Mouse (Mus musculus): ENCODE measurements around the gene Lrrc39. TPM values are rescaled to one million over a fixed set of nuclear protein-coding genes. Genes with fewer than 3 reads are reported as not detected.
A peak's percentile ranks its signal among the peaks of the same experiment; 100 is the strongest.
"Not testable (repeated sequence)": the region's sequence is repeated elsewhere in the genome, so short reads cannot be mapped to it uniquely, and the experiment has no call there.

Gene Lrrc39
- total and polyA plus RNA-seq, 2 experiments from 2014 or later: 0.16 TPM; not detected in 1

GRCm38 (mm10) chr3:116542532-116542931, 20.2 kb upstream of the Lrrc39 start:
- 85% methylated on average over 3 of the region's 3 CpGs for WGBS
- TF ChIP-seq CTCF (IDR thresholded peaks at IDR 0.05; ENCODE audit: low read depth): no peak

GRCm38 (mm10) chr3:116547430-116547829, 15.3 kb upstream of the Lrrc39 start:
- TF ChIP-seq CTCF (IDR thresholded peaks at IDR 0.05; ENCODE audit: low read depth): no peak
- H3K9me3 ChIP-seq (ENCODE audit: low read length): no peaks in the 10 kb centered on the region
- no peak overlapping the region for H3K4me2 ChIP-seq (ENCODE audit: low read depth)
- DNase-seq (no peak), ATAC-seq (no peak)
- H3K4me1 ChIP-seq (ENCODE audit: insufficient read depth): no peaks in the 10 kb centered on the region
- no peak overlapping the region for H3K4me3 ChIP-seq (ENCODE audit: low read depth, low read length)
- no peak overlapping the region for H3K27ac ChIP-seq (ENCODE audit: low read depth, low read length)
- H3K9ac ChIP-seq: no peak overlapping the region
- 93% methylated on average over 5 of the region's 5 CpGs for WGBS
- peaks cover 42% of the 10 kb centered on the region for H3K36me3 ChIP-seq (ENCODE audit: insufficient read depth)
- H3K27me3 ChIP-seq (ENCODE audit: insufficient read depth, low read length): no peaks in the 10 kb centered on the region

More at GRCm38 (mm10) chr3:116542532-116542931, 20.2 kb upstream of the Lrrc39 start:
- ATAC-seq (no peak), DNase-seq (no peak)
- no peak overlapping the region for H3K27ac ChIP-seq (ENCODE audit: low read depth, low read length)
- no peak overlapping the region for H3K9ac ChIP-seq
- H3K4me1 ChIP-seq (ENCODE audit: insufficient read depth): no peaks in the 10 kb centered on the region
- no peak overlapping the region for H3K4me3 ChIP-seq (ENCODE audit: low read depth, low read length)
- H3K4me2 ChIP-seq (ENCODE audit: low read depth): no peak overlapping the region
- peaks cover 49% of the 10 kb centered on the region for H3K36me3 ChIP-seq (ENCODE audit: insufficient read depth)
- no peaks in the 10 kb centered on the region for H3K9me3 ChIP-seq (ENCODE audit: low read length)
- H3K27me3 ChIP-seq (ENCODE audit: insufficient read depth, low read length): no peaks in the 10 kb centered on the region

- Histone ChIP-seq H3K9ac (no peak overlapping the region), H3K4me1 (ENCODE audit: insufficient read depth) (no peaks in the 10 kb centered on the region), H3K27ac (ENCODE audit: low read depth, low read length) (no peak overlapping the region), H3K9me3 (ENCODE audit: low read length) (no peaks in the 10 kb centered on the region), H3K27me3 (ENCODE audit: insufficient read depth, low read length) (no peaks in the 10 kb centered on the region), H3K4me3 (ENCODE audit: low read depth, low read length) (no peak overlapping the region), H3K36me3 (ENCODE audit: insufficient read depth) (peaks cover 19% of the 10 kb centered on the region), H3K4me2 (ENCODE audit: low read depth) (no peak overlapping the region)
- no peak for TF ChIP-seq CTCF (IDR thresholded peaks at IDR 0.05; ENCODE audit: low read depth)
- 97% methylated on average over 5 of the region's 5 CpGs for WGBS
- no peak for DNase-seq
- no peak for ATAC-seq
Observed at GRCm38 (mm10) chr3:116551362-116551761, 11.4 kb upstream of the Lrrc39 start.

DNA sequence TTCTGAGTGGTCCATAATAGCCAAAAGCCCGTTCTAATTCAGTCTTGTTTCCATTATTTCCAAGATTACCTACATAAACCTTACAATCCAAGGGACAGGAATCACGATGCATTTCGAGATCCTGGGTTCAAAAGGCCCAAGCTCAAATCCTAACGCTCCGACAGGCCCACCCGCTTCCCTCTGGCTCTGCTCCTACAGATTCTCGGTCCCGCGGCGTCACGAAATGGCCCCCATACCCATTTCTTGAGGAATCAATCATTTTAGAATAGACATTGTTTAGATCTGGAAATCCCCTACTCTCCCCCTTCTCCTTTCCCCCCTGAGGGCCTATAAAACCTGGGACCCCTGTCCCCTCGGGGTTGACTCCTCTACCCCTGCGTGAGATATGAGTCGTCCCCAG, 1.5 kb upstream of the Lrrc39 start:
- H3K27ac ChIP-seq (ENCODE audit: low read depth, low read length); H3K4me1 ChIP-seq (ENCODE audit: insufficient read depth); H3K4me2 ChIP-seq (ENCODE audit: low read depth); H3K9me3 ChIP-seq (ENCODE audit: low read length); DNase-seq; H3K36me3 ChIP-seq (ENCODE audit: insufficient read depth); ATAC-seq; H3K4me3 ChIP-seq (ENCODE audit: low read depth, low read length); H3K9ac ChIP-seq; H3K27me3 ChIP-seq (ENCODE audit: insufficient read depth, low read length): not testable (repeated sequence)
- WGBS: 95% methylated on average over 13 of the region's 14 CpGs

DNA sequence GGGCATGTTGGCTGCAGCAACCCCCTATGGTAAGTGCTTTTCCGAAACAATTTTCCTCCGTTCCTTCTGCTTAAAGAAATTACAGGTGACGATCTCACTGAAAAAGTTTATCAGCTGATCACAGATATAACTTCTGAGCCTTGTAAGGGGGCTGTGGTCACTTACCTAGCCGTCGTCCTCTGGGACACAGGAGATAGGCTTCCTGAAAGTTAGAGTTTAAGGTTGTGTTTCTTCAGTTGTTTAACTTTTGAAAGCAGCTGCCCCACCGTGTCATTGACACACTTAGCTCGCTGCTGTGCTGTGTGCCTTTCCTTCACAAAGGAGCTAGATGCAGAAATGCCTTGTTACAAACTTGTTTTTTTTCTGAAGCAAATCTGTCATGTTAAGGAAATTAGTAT, 321 bp downstream of the Lrrc39 start:
- ATAC-seq (no peak), DNase-seq (no peak)
- no peak overlapping the region for H3K27ac ChIP-seq (ENCODE audit: low read depth, low read length)
- H3K4me3 ChIP-seq (ENCODE audit: low read depth, low read length): no peak overlapping the region
- WGBS: 87% methylated on average over 7 of the region's 7 CpGs
- no peak overlapping the region for H3K9ac ChIP-seq
- no peaks in the 10 kb centered on the region for H3K36me3 ChIP-seq (ENCODE audit: insufficient read depth)
- H3K27me3 ChIP-seq (ENCODE audit: insufficient read depth, low read length): no peaks in the 10 kb centered on the region
- H3K4me2 ChIP-seq (ENCODE audit: low read depth): no peak overlapping the region
- TF ChIP-seq CTCF (IDR thresholded peaks at IDR 0.05; ENCODE audit: low read depth): no peak
- H3K4me1 ChIP-seq (ENCODE audit: insufficient read depth): no peaks in the 10 kb centered on the region
- H3K9me3 ChIP-seq (ENCODE audit: low read length): no peaks in the 10 kb centered on the region

GRCm38 (mm10) chr3:116570628-116571027, 7.9 kb downstream of the Lrrc39 start:
- Histone ChIP-seq H3K27ac (ENCODE audit: low read depth, low read length) (no peak overlapping the region), H3K4me3 (ENCODE audit: low read depth, low read length) (no peak overlapping the region), H3K36me3 (ENCODE audit: insufficient read depth) (no peaks in the 10 kb centered on the region), H3K4me1 (ENCODE audit: insufficient read depth) (no peaks in the 10 kb centered on the region), H3K9me3 (ENCODE audit: low read length) (no peaks in the 10 kb centered on the region), H3K27me3 (ENCODE audit: insufficient read depth, low read length) (no peaks in the 10 kb centered on the region), H3K9ac (no peak overlapping the region), H3K4me2 (ENCODE audit: low read depth) (no peak overlapping the region)
- TF ChIP-seq CTCF (IDR thresholded peaks at IDR 0.05; ENCODE audit: low read depth): no peak
- no peak for DNase-seq
- ATAC-seq: no peak
- 80% methylated on average over 2 of the region's 2 CpGs for WGBS

DNA sequence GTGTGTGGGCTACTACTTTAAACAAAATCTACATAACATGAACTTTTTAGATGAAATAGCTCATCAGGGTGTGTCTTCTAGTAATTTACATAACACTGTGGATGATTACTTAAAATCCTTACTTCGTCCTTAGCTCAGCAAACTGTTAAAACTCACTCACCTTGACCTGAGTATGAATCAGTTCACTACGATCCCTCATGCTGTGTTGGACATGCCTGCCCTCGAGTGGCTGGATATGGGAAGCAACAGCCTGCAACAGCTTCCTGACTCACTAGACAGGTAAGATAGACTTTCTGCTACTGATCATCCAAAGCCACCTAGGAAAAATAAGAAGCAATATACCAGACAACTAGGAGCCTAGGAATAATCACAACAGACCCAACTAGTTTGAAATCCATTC, 14.5 kb downstream of the Lrrc39 start:
- TF ChIP-seq CTCF (IDR thresholded peaks at IDR 0.05; ENCODE audit: low read depth): peak; percentile 45
- Histone ChIP-seq H3K9me3 (ENCODE audit: low read length) (no peaks in the 10 kb centered on the region), H3K27ac (ENCODE audit: low read depth, low read length) (no peak overlapping the region), H3K9ac (no peak overlapping the region), H3K36me3 (ENCODE audit: insufficient read depth) (peaks cover 17% of the 10 kb centered on the region), H3K27me3 (ENCODE audit: insufficient read depth, low read length) (no peaks in the 10 kb centered on the region), H3K4me2 (ENCODE audit: low read depth) (no peak overlapping the region), H3K4me3 (ENCODE audit: low read depth, low read length) (no peak overlapping the region), H3K4me1 (ENCODE audit: insufficient read depth) (no peaks in the 10 kb centered on the region)
- DNase-seq (no peak), ATAC-seq (no peak)
- WGBS: 61% methylated on average over 3 of the region's 3 CpGs

GRCm38 (mm10) chr3:116582201-116582600, 19.4 kb downstream of the Lrrc39 start:
- no peak for TF ChIP-seq CTCF (IDR thresholded peaks at IDR 0.05; ENCODE audit: low read depth)
- no peaks in the 10 kb centered on the region for H3K27me3 ChIP-seq (ENCODE audit: insufficient read depth, low read length)
- H3K4me1 ChIP-seq (ENCODE audit: insufficient read depth): no peaks in the 10 kb centered on the region
- 87% methylated on average over 9 of the region's 9 CpGs for WGBS
- no peak overlapping the region for H3K27ac ChIP-seq (ENCODE audit: low read depth, low read length)
- ATAC-seq (no peak), DNase-seq (no peak)
- H3K36me3 ChIP-seq (ENCODE audit: insufficient read depth): peaks cover 51% of the 10 kb centered on the region
- no peak overlapping the region for H3K4me3 ChIP-seq (ENCODE audit: low read depth, low read length)
- H3K9ac ChIP-seq: no peak overlapping the region
- no peaks in the 10 kb centered on the region for H3K9me3 ChIP-seq (ENCODE audit: low read length)
- no peak overlapping the region for H3K4me2 ChIP-seq (ENCODE audit: low read depth)
